Mouse (Mus musculus) olfactory bulb, adult 2 months (tissue): ENCODE results near the gene Prkag2.

ENCODE experiments used
- CTCF ChIP-seq: fragments of 200-500 bp; IDR thresholded peaks from 2 replicates; pipeline ENCODE4 v1.5.1; 2012; ENCODE audit warnings: low read depth, mild to moderate bottlenecking, low read length, moderate library complexity; ENCODE audit not compliant: insufficient read depth
- POLR2A ChIP-seq: fragments of 200-500 bp; IDR thresholded peaks from 2 replicates; pipeline ENCODE4 v1.6.1; 2012; ENCODE audit warnings: mild to moderate bottlenecking, low read depth, low read length, moderate library complexity; ENCODE audit not compliant: insufficient read depth

DNA sequence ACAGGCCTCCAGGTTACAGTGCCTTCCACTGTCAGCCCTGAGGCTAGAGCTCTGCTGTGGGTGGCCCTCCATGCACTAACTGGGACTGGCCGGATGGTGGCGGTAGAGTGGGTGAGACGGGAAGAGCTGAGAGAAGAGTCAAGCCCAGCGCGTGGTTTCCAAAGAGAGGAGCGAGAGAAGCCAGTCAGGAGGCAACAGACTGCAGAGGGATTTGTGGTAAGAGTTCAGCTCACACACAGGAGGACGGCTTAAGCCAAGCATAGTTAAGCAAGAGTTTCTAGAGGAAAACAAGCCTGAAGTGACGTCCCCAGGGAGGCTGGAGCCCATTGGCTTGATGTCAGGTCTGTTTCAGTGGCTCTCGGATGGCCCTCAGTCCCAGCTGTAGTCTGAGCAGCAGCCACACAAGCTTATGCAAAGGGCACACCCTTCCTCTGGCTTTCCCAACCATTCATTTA lies 90.0 kb downstream of the Prkag2 start:
- TF ChIP-seq CTCF = peak; percentile 81
- no peak for TF ChIP-seq POLR2A
